Mouse (Mus musculus): ENCODE data around the gene Dlst. TPM values are rescaled to one million over a fixed set of nuclear protein-coding genes. Genes with fewer than 3 reads are reported as not detected.
A peak's percentile ranks its signal among the peaks of the same experiment; 100 is the strongest.

The Dlst gene
- polyA plus RNA-seq (2014; fragmentation: Nextera tagmentation; extraction: Ambion mirVana), result 91.2 and 102 TPM in 2 replicates

DNA sequence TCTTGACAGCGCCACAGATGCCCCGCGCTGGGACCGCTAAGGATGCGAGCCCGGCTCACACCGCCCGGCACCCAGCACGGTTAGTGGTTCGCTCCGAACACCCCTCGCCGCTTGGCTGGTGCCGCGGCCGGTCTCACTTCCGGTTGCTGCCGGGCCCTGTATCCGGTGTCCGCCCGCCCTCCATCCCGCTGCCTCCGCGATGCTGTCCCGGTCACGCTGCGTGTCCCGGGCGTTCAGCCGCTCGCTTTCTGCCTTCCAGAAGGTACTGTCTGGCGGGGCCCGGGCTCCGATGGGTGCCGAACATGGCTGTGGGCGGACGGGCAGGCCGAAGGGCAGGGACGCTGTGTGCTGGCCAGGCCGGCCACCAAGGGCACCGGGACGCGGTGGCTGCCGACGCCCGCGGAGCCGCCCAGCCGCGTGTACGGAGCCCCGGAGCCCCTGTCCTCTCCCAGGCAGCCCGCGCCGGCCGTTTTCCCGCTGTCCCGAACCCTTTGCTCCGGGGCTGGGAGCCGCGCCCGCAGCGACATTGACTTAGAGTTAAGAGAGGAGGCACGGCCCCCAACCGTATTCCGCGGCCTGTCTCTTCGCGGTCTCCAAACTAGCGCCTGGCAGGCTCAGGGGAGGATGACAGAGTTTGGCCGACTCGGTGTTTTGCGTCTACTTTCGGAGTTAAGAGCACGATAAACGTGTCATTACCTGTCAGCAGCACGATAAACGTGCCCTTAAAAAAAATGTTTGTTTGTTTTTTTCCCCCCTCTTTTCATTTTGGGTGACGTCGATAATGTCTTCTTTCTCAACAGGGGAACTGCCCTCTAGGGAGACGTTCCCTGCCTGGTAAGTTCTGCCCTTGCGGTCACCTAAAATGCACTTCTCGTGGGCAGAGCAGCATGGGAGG lies at the start of gene Dlst, which contains the start of gene Prox2:
TSS of gene Dlst (plus strand) at position 136 of the 895 bp plus-strand sequence.
TSS of gene Prox2 (minus strand) at position 62 of the 895 bp plus-strand sequence.
- Histone ChIP-seq H3K9me3 (replicated peaks; ENCODE audit: control insufficient read depth, low read length) (no peaks in the 10 kb centered on the region), H3K4me1 (ENCODE audit: control insufficient read depth, insufficient read depth, low read length) (peaks cover 3% of the 10 kb centered on the region), H3K4me3 (ENCODE audit: low read depth, low read length) (peak within 1 kb of the TSS; percentile 100), H3K27me3 (ENCODE audit: control insufficient read depth, insufficient read depth, low read length) (no peaks in the 10 kb centered on the region), H3K4me2 (ENCODE audit: low read depth, low read length) (peak within 1 kb of the TSS; percentile 84), H3K27ac (replicated peaks; ENCODE audit: low read depth, low read length) (peak within 1 kb of the TSS; percentile 72), H3K36me3 (replicated peaks; ENCODE audit: control insufficient read depth, insufficient read depth, low read depth, low read length) (peaks cover 3% of the 10 kb centered on the region; the same call in 1 of the 2 replicates), H3K9ac (replicated peaks; ENCODE audit: low read length) (peak within 1 kb of the TSS; percentile 97)
- DNase-seq (ENCODE audit: low spot score) (peak; percentile 88), ATAC-seq (replicated peaks; ENCODE audit: insufficient number of reproducible peaks, low FRiP score, low TSS enrichment, low read depth) (peak; percentile 90)
- under 1% methylated on average over 83 of the region's 83 CpGs for WGBS

DNA sequence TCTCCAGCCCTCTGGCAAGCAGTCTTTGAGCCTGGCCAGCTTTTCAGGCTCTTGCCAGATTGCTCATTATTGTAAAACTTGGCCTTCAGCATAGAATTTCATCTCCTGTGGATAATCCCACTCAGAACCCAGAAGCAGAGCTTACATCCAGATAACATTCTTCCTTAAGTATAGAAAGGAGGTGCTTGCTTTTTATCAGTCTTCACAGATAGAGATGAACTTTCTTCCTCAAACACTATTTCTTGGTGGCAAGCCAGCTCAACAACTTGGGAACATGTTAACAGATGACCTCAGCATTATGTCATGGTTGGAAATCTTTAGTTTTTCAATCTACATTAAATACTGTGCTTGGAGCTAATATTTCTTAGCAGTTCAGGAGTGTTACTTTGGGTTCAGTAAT lies 39.6 kb upstream of the Dlst start:
- H3K9me3 ChIP-seq (replicated peaks; ENCODE audit: control insufficient read depth, low read length), result no peaks in the 10 kb centered on the region
- H3K4me1 ChIP-seq (ENCODE audit: control insufficient read depth, insufficient read depth, low read length), result no peaks in the 10 kb centered on the region
- no peaks in the 10 kb centered on the region for H3K27me3 ChIP-seq (ENCODE audit: control insufficient read depth, insufficient read depth, low read length)
- H3K4me3 ChIP-seq (ENCODE audit: low read depth, low read length), result no peak overlapping the region
- no peak for ATAC-seq (replicated peaks; ENCODE audit: insufficient number of reproducible peaks, low FRiP score, low TSS enrichment, low read depth)
- no peak overlapping the region for H3K4me2 ChIP-seq (ENCODE audit: low read depth, low read length)
- H3K9ac ChIP-seq (replicated peaks; ENCODE audit: low read length), result no peak overlapping the region
- H3K27ac ChIP-seq (replicated peaks; ENCODE audit: low read depth, low read length), result no peak overlapping the region
- no peaks in the 10 kb centered on the region; the same call in 1 of the 2 replicates for H3K36me3 ChIP-seq (replicated peaks; ENCODE audit: control insufficient read depth, insufficient read depth, low read depth, low read length)
- DNase-seq (ENCODE audit: low spot score), result no peak

DNA sequence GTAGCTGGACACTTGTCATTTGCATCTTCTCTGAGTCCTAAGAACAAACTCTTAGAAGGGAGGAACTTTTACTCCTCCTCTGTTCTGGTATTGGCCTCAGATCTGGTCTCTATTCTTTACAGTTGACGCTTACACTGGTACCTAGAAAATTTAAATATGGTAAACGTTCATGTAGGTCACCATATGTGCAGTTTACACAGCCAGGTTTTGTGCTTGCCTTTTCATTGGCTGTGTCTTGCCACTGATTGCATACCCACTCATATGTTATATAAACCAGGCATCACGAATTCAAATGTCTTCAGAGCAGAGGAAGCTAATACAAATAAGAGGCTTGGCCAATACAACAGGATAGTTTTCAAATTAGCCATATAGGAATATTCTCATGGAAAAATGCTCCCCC lies 33.5 kb upstream of the Dlst start:
- Histone ChIP-seq H3K9ac (replicated peaks; ENCODE audit: low read length) (no peak overlapping the region), H3K4me3 (ENCODE audit: low read depth, low read length) (no peak overlapping the region), H3K4me2 (ENCODE audit: low read depth, low read length) (no peak overlapping the region), H3K27ac (replicated peaks; ENCODE audit: low read depth, low read length) (no peak overlapping the region), H3K27me3 (ENCODE audit: control insufficient read depth, insufficient read depth, low read length) (no peaks in the 10 kb centered on the region), H3K4me1 (ENCODE audit: control insufficient read depth, insufficient read depth, low read length) (no peaks in the 10 kb centered on the region), H3K36me3 (replicated peaks; ENCODE audit: control insufficient read depth, insufficient read depth, low read depth, low read length) (no peaks in the 10 kb centered on the region; the same call in 1 of the 2 replicates), H3K9me3 (replicated peaks; ENCODE audit: control insufficient read depth, low read length) (no peaks in the 10 kb centered on the region)
- ATAC-seq (replicated peaks; ENCODE audit: insufficient number of reproducible peaks, low FRiP score, low TSS enrichment, low read depth), result no peak
- DNase-seq (ENCODE audit: low spot score), result no peak
- WGBS, result 90% methylated on average over 3 of the region's 3 CpGs

DNA sequence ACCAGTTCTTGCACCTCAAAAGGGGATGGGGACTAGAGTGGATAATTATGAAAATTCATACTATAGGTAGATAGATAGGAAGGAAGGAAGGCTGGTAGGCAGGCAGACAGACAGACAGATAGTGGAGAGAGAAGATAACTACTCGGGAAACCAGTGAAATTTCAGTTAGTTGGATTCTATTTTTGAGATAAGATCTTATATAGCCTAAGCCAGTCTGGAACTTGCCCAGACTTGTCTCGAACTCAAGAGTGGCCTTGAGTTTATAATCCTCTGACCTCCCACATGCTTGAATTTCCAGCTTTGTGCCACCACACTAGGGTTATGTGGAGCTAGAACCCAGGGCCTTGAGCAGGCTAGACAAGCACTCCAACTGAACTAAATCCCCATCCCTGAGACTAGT lies 26.4 kb upstream of the Dlst start:
- ATAC-seq (replicated peaks; ENCODE audit: insufficient number of reproducible peaks, low FRiP score, low TSS enrichment, low read depth) (no peak), DNase-seq (ENCODE audit: low spot score) (no peak)
- Histone ChIP-seq H3K27ac (replicated peaks; ENCODE audit: low read depth, low read length) (no peak overlapping the region), H3K9me3 (replicated peaks; ENCODE audit: control insufficient read depth, low read length) (no peaks in the 10 kb centered on the region), H3K27me3 (ENCODE audit: control insufficient read depth, insufficient read depth, low read length) (no peaks in the 10 kb centered on the region), H3K4me1 (ENCODE audit: control insufficient read depth, insufficient read depth, low read length) (no peaks in the 10 kb centered on the region), H3K36me3 (replicated peaks; ENCODE audit: control insufficient read depth, insufficient read depth, low read depth, low read length) (no peaks in the 10 kb centered on the region; the same call in 1 of the 2 replicates), H3K4me2 (ENCODE audit: low read depth, low read length) (no peak overlapping the region), H3K4me3 (ENCODE audit: low read depth, low read length) (no peak overlapping the region), H3K9ac (replicated peaks; ENCODE audit: low read length) (no peak overlapping the region)
- 84% methylated on average over 2 of the region's 2 CpGs for WGBS

DNA sequence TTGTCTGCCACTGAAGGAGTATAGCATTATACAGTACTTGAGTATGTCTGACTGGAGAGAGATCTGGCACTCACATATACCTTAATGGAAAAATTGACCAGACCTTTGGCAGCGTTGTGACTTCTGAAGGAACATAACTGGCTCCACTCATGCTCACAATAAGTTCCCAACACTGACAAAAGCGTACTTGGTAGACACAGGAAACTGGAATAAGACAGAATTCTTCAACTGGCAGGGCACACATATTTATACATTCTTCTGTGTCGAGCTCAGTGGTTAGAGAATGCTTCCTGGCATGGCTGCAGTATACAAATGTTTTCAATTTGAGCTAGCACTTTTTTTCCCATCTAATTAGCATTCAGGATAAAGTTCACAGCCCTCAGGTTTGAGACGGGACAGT lies 25.7 kb upstream of the Dlst start:
- Histone ChIP-seq H3K27ac (replicated peaks; ENCODE audit: low read depth, low read length) (no peak overlapping the region), H3K4me3 (ENCODE audit: low read depth, low read length) (no peak overlapping the region), H3K9me3 (replicated peaks; ENCODE audit: control insufficient read depth, low read length) (no peaks in the 10 kb centered on the region), H3K4me2 (ENCODE audit: low read depth, low read length) (no peak overlapping the region), H3K4me1 (ENCODE audit: control insufficient read depth, insufficient read depth, low read length) (no peaks in the 10 kb centered on the region), H3K36me3 (replicated peaks; ENCODE audit: control insufficient read depth, insufficient read depth, low read depth, low read length) (no peaks in the 10 kb centered on the region; the same call in 1 of the 2 replicates), H3K27me3 (ENCODE audit: control insufficient read depth, insufficient read depth, low read length) (no peaks in the 10 kb centered on the region), H3K9ac (replicated peaks; ENCODE audit: low read length) (no peak overlapping the region)
- 71% methylated on average over 4 of the region's 4 CpGs for WGBS
- no peak for ATAC-seq (replicated peaks; ENCODE audit: insufficient number of reproducible peaks, low FRiP score, low TSS enrichment, low read depth)
- DNase-seq (ENCODE audit: low spot score), result no peak

DNA sequence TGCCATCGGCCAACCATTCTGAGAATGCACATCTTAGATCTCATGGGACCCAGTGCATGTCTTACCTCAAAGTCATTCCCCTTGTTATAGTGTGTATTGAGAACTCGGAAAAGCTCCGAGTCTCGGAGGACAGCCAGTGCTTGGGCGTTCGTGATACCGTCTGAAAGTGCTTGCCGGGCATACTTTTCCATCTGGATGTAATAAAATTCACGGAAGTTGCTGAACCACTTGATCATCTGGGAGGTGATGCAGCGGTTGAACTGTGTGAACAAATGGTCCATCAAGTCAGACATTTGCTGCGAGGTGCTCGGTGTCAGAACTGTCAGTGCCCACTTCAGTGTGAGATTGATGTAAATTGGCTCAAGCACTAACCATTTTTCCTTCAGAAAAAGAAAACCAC lies 22.8 kb upstream of the Dlst start:
- 78% methylated on average over 12 of the region's 12 CpGs for WGBS
- no peaks in the 10 kb centered on the region for H3K27me3 ChIP-seq (ENCODE audit: control insufficient read depth, insufficient read depth, low read length)
- DNase-seq (ENCODE audit: low spot score) (no peak), ATAC-seq (replicated peaks; ENCODE audit: insufficient number of reproducible peaks, low FRiP score, low TSS enrichment, low read depth) (no peak)
- H3K9ac ChIP-seq (replicated peaks; ENCODE audit: low read length), result no peak overlapping the region
- no peak overlapping the region for H3K27ac ChIP-seq (replicated peaks; ENCODE audit: low read depth, low read length)
- H3K36me3 ChIP-seq (replicated peaks; ENCODE audit: control insufficient read depth, insufficient read depth, low read depth, low read length), result no peaks in the 10 kb centered on the region; the same call in 1 of the 2 replicates
- H3K4me1 ChIP-seq (ENCODE audit: control insufficient read depth, insufficient read depth, low read length), result no peaks in the 10 kb centered on the region
- H3K9me3 ChIP-seq (replicated peaks; ENCODE audit: control insufficient read depth, low read length), result no peaks in the 10 kb centered on the region
- H3K4me3 ChIP-seq (ENCODE audit: low read depth, low read length), result no peak overlapping the region
- no peak overlapping the region for H3K4me2 ChIP-seq (ENCODE audit: low read depth, low read length)

DNA sequence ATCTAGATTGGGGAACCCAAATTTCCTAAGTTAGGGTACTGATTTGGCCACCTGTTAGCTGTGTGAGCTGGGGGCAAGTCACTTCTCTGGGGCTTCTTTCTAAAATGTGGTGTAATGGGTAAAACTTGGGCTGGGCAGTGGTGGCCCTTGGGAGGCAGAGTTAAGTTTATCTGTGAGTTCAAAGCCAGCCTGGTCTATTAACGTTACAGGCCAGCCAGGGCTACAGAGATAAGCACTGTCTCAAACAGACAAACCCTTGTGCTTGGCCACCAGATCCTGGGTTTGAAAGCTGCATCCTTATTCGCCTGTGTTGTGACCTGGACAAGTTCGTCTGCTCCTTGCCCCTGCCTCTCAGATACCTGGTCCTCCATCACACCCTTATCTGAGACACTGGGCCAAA lies 19.4 kb upstream of the Dlst start:
- no peaks in the 10 kb centered on the region for H3K27me3 ChIP-seq (ENCODE audit: control insufficient read depth, insufficient read depth, low read length)
- H3K4me3 ChIP-seq (ENCODE audit: low read depth, low read length), result no peak overlapping the region
- DNase-seq (ENCODE audit: low spot score) (no peak), ATAC-seq (replicated peaks; ENCODE audit: insufficient number of reproducible peaks, low FRiP score, low TSS enrichment, low read depth) (no peak)
- no peaks in the 10 kb centered on the region for H3K9me3 ChIP-seq (replicated peaks; ENCODE audit: control insufficient read depth, low read length)
- WGBS, result 83% methylated on average over 3 of the region's 3 CpGs
- H3K4me1 ChIP-seq (ENCODE audit: control insufficient read depth, insufficient read depth, low read length), result 0 out of 2 replicates have a peak, but pooled peaks cover 2% of the 10 kb centered on the region
- no peak overlapping the region for H3K9ac ChIP-seq (replicated peaks; ENCODE audit: low read length)
- no peaks in the 10 kb centered on the region; the same call in 1 of the 2 replicates for H3K36me3 ChIP-seq (replicated peaks; ENCODE audit: control insufficient read depth, insufficient read depth, low read depth, low read length)
- H3K27ac ChIP-seq (replicated peaks; ENCODE audit: low read depth, low read length), result no peak overlapping the region
- H3K4me2 ChIP-seq (ENCODE audit: low read depth, low read length), result no peak overlapping the region

DNA sequence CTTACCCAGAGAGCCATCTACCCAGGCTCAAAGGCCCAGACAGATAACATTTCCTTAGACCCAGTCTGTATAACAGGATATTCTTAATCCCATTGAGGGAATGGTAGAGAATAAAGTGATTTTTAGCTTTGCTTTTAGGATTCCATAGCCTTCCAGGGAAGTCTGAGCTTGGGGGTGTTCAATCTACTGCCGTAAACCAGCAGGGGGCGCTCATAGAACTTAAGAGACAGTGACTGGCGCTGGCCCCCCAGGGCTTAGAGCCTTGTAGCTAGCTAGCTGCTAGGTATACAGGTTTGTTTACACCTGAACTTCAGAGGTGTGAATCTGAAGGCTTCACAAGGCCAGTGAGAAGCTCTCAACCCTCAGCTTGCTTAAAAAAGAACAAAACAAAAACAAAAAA lies 18.4 kb upstream of the Dlst start:
- 0 out of 2 replicates have a peak, but pooled peaks cover 2% of the 10 kb centered on the region for H3K4me1 ChIP-seq (ENCODE audit: control insufficient read depth, insufficient read depth, low read length)

More for the DNA sequence above, 18.4 kb upstream of the Dlst start:
- ATAC-seq (replicated peaks; ENCODE audit: insufficient number of reproducible peaks, low FRiP score, low TSS enrichment, low read depth), result no peak
- H3K9me3 ChIP-seq (replicated peaks; ENCODE audit: control insufficient read depth, low read length), result no peaks in the 10 kb centered on the region
- 10% methylated on average over 3 of the region's 3 CpGs for WGBS
- H3K4me2 ChIP-seq (ENCODE audit: low read depth, low read length), result no peak overlapping the region
- no peak overlapping the region for H3K9ac ChIP-seq (replicated peaks; ENCODE audit: low read length)
- no peak overlapping the region for H3K4me3 ChIP-seq (ENCODE audit: low read depth, low read length)
- H3K27me3 ChIP-seq (ENCODE audit: control insufficient read depth, insufficient read depth, low read length), result no peaks in the 10 kb centered on the region
- peak; percentile 80 for DNase-seq (ENCODE audit: low spot score)
- H3K27ac ChIP-seq (replicated peaks; ENCODE audit: low read depth, low read length), result no peak overlapping the region
- no peaks in the 10 kb centered on the region; the same call in 1 of the 2 replicates for H3K36me3 ChIP-seq (replicated peaks; ENCODE audit: control insufficient read depth, insufficient read depth, low read depth, low read length)

Measured in embryonic facial prominence, embryonic 11.5 days (tissue).